Mouse (Mus musculus): ENCODE data around the gene Olfr157. TPM values are rescaled to one million over a fixed set of nuclear protein-coding genes. Genes with fewer than 3 reads are reported as not detected.
"Not testable (repeated sequence)": the region's sequence is repeated elsewhere in the genome, so short reads cannot be mapped to it uniquely, and the experiment has no call there.

Gene Olfr157
- polyA plus RNA-seq, 1 experiment, result not detected

DNA sequence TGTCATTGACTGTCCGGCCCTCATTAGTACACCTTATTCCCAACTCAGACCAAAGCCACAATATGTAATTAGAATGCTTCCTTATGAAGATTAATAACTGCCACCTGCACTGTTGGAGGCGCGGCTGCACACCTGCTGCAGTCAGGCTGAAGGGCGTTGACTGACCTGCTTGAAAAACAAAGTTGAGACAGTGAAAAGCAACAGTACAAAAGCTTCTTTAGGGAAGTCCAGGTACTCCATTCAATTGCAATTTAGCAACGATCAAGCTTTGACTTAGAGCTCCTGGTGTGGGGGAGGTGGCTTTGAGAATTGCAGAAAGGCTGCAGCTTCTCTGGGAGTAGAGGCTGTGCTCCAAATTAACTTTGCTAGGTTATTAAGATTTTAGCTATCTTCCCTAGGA, 44.2 kb downstream of the Olfr157 start:
- DNase-seq (ENCODE audit: low read depth), result not testable (repeated sequence)

DNA sequence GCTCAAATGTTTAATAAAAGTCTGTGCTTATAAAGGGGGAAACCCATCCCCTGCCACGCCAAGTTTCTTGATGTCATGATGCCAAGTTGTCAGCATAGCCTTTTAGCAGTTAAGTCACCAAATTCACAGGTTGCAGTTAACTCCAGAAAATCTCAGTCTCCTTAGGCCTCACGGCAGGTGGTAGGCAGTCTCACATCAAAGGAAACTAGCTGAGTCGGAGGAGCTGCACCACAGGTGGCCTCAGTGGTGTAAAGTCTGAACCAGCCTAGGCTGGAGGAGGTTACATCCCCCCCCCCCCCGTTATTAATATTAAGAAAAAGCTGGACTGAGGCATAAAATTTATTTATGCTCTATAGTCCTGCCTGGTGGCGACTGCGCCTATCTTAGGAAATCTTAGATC, 44.7 kb downstream of the Olfr157 start:
- no peak for DNase-seq (ENCODE audit: low read depth)

Other genes with a start within 250 kb of the Olfr157 start
- 34.7 and 35.4 TPM in 2 replicates for gene Npr2, start 208.3 kb downstream of the Olfr157 start, polyA plus RNA-seq (2012; rRNA removed)
- 3.9 and 4.7 TPM in 2 replicates for gene Spag8, start 186.6 kb downstream of the Olfr157 start, polyA plus RNA-seq (2012; rRNA removed)
- gene Hint2, start 183.7 kb downstream of the Olfr157 start, polyA plus RNA-seq (2012; rRNA removed), result 120 and 130 TPM in 2 replicates
- gene Tmem8b, start 171.2 kb downstream of the Olfr157 start, polyA plus RNA-seq (2012; rRNA removed), result 9.8 and 13.6 TPM in 2 replicates
- 0.50 and 0.77 TPM in 2 replicates for gene Fam221b, start 171.1 kb downstream of the Olfr157 start, polyA plus RNA-seq (2012; rRNA removed)
- not detected in 2 replicates for gene Olfr70, start 139.4 kb downstream of the Olfr157 start, polyA plus RNA-seq (2012; rRNA removed)
- not detected in 2 replicates for gene Olfr71, start 129.9 kb downstream of the Olfr157 start, polyA plus RNA-seq (2012; rRNA removed)
- gene Hrct1, start 113.0 kb downstream of the Olfr157 start, polyA plus RNA-seq (2012; rRNA removed), result 16.2 and 23.7 TPM in 2 replicates
- gene Spaar, start 110.2 kb downstream of the Olfr157 start, polyA plus RNA-seq (2012; rRNA removed), result 6.4 and 8.3 TPM in 2 replicates
- gene Olfr159, start 69.2 kb downstream of the Olfr157 start, polyA plus RNA-seq (2012; rRNA removed), result not detected in 2 replicates
- not detected in 2 replicates for gene Olfr156, start 16.3 kb downstream of the Olfr157 start, polyA plus RNA-seq (2012; rRNA removed)
- gene Olfr155, start 11.4 kb upstream of the Olfr157 start, polyA plus RNA-seq (2012; rRNA removed), result not detected in 2 replicates
- gene Reck, start 35.3 kb upstream of the Olfr157 start, polyA plus RNA-seq (2012; rRNA removed), result 16.0 and 17.6 TPM in 2 replicates
- 8.4 and 10.2 TPM in 2 replicates for gene Glipr2, start 117.2 kb upstream of the Olfr157 start, polyA plus RNA-seq (2012; rRNA removed)
- 0.68 and 0.84 TPM in 2 replicates for gene Ccin, start 143.3 kb upstream of the Olfr157 start, polyA plus RNA-seq (2012; rRNA removed)
- 156 and 199 TPM in 2 replicates for gene Clta, start 164.3 kb upstream of the Olfr157 start, polyA plus RNA-seq (2012; rRNA removed)
- 58.9 and 91.4 TPM in 2 replicates for gene Gne, start 244.0 kb upstream of the Olfr157 start, polyA plus RNA-seq (2012; rRNA removed)

Measured in gonadal fat pad, adult 2 months (tissue).